Mouse (Mus musculus) adrenal gland, postnatal 4 days (tissue): Measurements from ENCODE around the gene Kdm1a. TPM values are rescaled to one million over a fixed set of nuclear protein-coding genes. Genes with fewer than 3 reads are reported as not detected.

Experiments used
- DNase-seq, 2 experiments: peaks; one replicate each; pipeline ENCODE4 v3.0.0; 2021 to 2022; ENCODE audit warnings: low spot score in 2 of 2, mixed read lengths in 2 of 2
- total RNA-seq, 2 experiments: library from RNA; stranded (reverse); gene quantifications; 2 replicates each; pipeline ENCODE4 v1.2.3; 2021

Kdm1a gene
- total RNA-seq, 2 experiments from 2014 or later = 71.2 to 72.4 TPM

DNA sequence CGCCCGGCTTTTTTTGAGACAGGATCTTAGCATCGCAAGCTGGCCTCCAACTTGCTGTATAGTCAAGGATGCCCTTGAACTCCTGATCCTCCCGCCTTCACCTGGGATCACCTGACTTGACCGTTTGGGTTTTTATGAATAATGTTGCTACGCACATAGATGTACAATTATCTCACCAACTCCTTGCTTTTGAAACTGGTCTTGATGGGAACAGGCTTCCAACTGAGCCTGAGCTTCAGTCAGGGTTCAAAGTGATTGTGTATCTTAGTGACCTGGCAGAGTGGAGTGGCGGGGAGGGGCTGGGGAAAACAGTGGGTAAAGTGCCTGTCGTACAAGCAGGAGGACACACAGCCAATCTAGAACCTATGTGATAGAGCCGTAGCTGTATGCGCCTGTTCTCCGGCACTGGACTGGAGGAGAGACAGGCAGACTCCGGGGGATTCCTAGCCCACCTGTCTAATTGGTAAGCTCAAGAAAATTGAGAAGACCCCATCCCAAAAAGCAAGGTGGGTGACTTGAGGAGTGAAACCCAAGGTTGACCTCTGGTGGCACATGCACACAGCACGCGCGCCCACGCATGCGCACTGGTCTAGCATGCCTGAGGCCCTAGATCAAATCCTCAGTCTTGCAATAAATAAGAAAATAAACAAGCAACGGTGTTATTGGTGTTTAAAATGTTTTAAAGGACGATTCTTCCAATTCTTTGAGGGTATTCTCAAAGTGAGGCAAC lies 3.4 kb upstream of the Kdm1a start:
- DNase-seq = no peak

DNA sequence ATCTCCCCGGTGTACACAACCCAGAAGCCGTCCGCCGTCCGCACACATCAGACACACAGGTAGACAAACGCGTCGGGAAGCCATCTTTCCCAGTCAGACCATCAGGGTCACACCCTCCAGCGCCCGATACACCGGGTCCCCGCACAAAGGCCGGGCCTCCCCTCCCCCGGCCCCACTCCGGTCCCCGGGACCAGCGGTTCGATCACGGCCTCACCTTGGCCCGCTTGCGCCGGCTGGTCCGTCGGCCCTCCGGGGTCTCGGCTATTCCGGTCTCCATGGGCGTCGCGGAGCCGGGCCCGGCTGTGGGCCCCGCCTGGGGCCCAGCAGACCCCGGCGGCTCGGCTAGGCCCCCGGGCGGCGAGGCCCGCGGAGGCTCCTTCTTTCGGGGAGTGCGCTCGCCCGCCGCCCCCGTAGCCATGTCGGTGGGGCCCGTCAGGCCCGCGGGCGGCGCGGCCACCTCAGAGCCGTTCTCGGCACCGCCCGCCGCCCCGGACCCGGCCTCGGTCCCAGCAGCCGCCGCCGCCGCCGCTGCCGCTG lies 437 bp downstream of the Kdm1a start:
- DNase-seq = peak; percentile 8 to 13

GRCm38 (mm10) chr4:136601476-136601875 lies 1.0 kb downstream of the Kdm1a start:
- DNase-seq = peak in 1 of 2 experiments; percentile 42

DNA sequence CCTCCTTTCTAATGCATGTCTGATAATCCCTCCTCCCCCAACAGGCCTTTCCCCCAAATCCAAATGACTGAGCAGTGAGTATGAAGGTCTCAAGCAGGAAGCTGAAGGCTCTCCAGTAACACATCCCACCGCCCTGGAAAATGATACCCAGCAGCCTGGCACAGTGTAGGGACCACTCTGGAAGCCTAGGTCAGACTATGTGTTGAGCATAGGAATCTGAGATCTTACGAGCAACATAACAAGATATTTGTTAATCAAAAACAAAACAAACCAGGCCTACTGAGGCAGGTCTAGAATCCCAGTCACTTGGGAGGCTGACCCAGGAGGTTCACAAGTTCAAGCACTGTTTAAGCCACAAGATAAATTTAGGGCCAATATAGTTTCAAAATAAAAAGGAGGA lies 2.0 kb downstream of the Kdm1a start:
- no peak for DNase-seq

- no peak for DNase-seq
Measured at GRCm38 (mm10) chr4:136599869-136600268, 2.7 kb downstream of the Kdm1a start.

DNA sequence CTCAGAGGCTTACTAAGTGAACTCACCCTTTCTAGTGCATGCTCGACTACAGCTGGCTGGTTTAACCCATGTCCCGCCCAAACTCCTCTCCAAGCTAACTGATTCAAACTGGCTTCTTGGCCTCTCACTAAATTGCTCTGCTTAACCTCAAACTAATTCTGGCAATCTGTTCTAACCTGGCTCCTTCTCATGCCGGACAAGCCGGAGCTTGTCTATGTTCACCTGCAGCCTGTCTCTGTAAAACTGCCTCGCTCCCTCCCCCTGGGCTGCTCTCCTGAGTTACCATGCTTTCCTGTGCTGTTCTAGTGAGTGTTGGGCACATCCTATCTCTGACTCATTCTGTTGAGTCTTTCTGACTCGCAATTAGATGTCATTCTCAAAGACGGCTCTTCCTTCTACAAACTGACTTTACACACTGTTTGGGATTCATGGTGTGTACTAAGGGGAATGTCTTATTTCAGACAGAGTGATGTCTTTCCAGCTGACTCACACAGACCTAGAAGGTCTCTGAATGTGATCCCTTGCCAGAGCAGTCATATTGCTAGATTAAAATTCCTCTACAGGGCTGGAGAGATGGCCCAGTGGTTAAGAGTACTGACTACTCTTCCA lies 4.2 kb downstream of the Kdm1a start:
- no peak for DNase-seq

GRCm38 (mm10) chr4:136595221-136595620 lies 7.3 kb downstream of the Kdm1a start:
- no peak for DNase-seq

DNA sequence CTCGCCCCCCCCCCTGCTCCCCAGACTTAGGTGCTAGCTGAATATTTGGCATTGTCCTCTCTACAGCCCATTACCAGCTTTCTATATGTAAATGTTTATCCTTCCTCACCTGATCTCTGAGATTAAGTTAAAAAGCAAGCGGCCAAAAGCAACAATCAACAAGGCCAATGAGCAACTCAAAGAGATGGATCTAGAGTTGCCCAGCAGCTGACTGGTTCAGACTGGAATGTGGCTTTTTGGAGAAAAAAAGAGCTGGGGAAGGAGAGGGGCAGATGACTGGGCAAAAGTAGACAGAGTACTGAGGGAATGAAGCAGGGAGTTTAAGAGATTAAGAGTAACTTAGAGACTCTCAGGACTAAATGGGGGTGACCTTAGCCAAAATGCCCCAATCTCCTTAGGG lies 8.5 kb downstream of the Kdm1a start:
- DNase-seq = no peak

GRCm38 (mm10) chr4:136592111-136592510 lies 10.4 kb downstream of the Kdm1a start:
- DNase-seq = no peak

- DNase-seq = no peak
Measured at GRCm38 (mm10) chr4:136588003-136588402, 14.5 kb downstream of the Kdm1a start.

DNA sequence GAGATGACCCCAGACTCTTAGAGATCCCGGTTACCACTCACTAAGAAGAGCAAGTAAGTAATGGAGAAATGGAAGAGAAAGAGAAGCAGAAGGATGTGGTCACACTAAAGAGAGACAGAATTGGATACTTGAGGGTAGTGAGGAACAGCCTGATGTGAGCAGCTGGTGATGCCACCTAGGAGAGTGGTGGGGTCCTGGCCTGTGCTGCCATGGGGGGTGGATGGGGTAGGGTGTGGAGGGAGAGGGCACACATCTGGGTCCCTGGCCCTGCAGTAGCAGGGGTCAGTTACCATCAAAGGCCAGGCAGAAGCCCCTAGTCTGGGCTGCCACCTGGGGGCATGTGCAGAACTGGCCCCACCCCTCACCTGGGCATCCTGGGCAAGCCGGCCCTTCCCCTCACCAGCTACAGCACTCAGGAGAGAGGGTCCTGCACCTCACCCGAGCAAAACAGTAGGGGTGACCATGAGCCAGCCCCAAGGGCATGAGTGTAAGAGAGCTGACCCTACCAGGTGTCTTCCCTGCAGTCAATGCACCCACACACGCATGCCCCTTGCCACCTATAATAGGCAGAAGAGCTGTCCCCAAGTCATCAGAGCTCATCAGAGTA lies 15.2 kb downstream of the Kdm1a start:
- no peak for DNase-seq

DNA sequence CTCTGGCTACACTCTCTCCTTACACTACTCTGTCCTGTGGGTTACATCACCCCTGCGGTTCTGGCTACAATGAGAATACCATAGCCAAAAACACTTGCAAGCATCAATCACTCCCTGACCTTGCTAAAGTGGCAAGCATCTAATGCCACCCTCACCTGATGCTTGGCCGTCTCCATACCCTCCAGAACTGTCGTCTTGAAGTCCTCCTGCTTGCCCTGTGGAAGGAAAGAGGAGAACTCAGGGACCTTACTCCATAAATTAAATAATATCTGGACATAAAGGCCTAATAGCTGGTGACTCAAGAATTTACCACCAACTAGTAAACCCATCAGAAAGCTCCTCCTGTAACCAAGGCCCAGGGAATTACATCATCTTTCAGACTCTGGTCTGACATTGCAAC lies 20.6 kb downstream of the Kdm1a start:
- no peak for DNase-seq

DNA sequence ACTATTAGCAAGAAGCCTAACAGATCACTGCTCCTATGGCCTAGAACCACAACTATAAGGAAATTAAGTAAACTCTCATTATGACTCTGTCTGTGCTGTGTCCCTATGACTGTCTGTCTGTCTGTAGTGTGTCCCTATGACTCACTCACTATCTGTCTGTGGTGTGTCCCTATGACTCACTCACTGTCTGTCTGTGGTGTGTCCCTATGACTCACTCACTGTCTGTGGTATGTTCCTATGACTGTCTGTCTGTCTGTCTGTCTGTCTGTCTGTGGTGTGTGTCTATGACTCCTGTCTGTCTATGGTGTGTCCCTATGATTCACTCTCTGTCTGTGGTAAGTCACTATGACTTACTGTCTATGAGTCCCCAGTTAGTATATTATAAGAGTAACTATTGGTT lies 32.5 kb downstream of the Kdm1a start:
- no peak for DNase-seq

GRCm38 (mm10) chr4:136568629-136569028 lies 33.9 kb downstream of the Kdm1a start:
- peak in 1 of 2 experiments; percentile 33 for DNase-seq

GRCm38 (mm10) chr4:136562755-136563154 lies 39.8 kb downstream of the Kdm1a start:
- no peak for DNase-seq

DNA sequence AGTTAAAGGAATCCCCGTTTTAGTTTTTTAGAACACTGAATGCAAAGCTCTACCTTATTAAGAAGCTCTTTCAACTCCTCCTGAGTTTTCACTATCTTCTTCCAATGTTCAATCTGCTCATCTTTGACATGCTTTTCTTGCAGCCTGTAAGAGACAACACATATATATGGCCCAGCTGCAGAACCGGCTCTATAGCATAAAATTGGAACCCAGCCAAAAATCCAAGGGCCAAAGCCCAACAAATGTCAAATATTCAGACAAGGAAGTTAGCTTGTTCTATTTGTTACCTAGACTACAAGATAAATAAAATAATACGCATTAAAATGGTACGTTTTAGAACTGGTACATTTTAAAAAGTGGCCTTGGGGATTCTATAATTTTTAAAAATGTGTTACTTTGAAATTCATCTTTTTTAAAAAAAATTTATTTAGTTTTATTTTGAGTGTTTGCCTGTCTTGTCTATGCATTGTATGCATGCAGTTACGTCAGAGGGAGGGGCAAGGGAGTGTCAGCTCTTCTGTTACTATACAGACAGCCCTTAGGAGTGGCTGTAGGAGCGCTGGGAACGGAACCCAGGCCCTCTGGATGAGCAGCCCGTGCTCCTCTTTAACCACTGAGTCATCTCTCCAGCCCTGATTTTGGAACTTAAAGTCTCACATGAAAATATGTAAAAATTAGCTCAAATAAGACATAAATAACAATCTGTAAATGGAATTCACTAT lies 42.1 kb downstream of the Kdm1a start:
- DNase-seq = no peak

- DNase-seq = no peak
Measured at GRCm38 (mm10) chr4:136559690-136560089, 42.8 kb downstream of the Kdm1a start.

GRCm38 (mm10) chr4:136557638-136558037 lies 44.9 kb downstream of the Kdm1a start:
- DNase-seq = no peak

DNA sequence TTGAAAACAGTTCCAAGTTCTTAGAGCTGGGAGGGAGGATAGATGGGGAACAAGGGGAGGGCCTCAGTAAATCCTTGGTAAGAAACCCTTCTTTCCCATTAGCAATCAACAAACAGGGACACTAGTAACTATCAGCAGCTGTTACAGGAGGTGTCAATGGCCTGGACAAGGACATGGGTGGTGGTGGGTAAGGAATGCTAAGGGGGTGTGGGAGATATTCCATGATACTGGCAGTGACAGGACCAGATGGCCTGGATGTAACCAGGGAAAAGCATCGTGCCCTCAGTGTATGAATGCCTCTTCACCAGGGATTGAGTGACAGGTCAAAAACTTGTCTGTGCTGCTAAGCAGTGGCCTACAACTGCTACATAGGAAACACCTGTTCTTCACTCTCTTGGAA lies 49.4 kb downstream of the Kdm1a start:
- DNase-seq = no peak

- DNase-seq = no peak
Measured at GRCm38 (mm10) chr4:136548381-136548801, 54.1 kb downstream of the Kdm1a start.

GRCm38 (mm10) chr4:136547721-136548120 lies 54.8 kb downstream of the Kdm1a start:
- no peak for DNase-seq
